Mouse (Mus musculus) limb, embryonic 11.5 days (tissue): ENCODE measurements at regions not wholly inside any gene's neighbourhood (a gene's known extent, or its start where the extent isn't known, plus 50 kb on each side); places are given as distances from the start of the nearest gene placed in this dataset.
A peak's percentile ranks its signal among the peaks of the same experiment; 100 is the strongest.

Source experiments
- ATAC-seq: fragments of 200-750 bp; cut with Nextera tagmentation; 2 replicates; pipeline ENCODE4 v1.8.0; 2017; ENCODE audit warnings: low read depth; ENCODE audit not compliant: insufficient number of reproducible peaks, low FRiP score, low TSS enrichment
- DNase-seq: peaks from one replicate; pipeline ENCODE4 v3.0.0-alpha.2; 2015; ENCODE audit warnings: low spot score
- H3K27ac ChIP-seq: fragments of 300-500 bp; sonication (generic); replicated peaks from 2 replicates; pipeline ENCODE4 v1.5.1; 2014; ENCODE audit warnings: low read depth, mild to moderate bottlenecking, low read length
- H3K27me3 ChIP-seq: fragments of 300-500 bp; sonication (generic); 2 replicates; pipeline ENCODE4 v1.6.1; 2014; ENCODE audit warnings: mild to moderate bottlenecking, low read length, mixed read lengths; ENCODE audit not compliant: control insufficient read depth, insufficient read depth
- H3K36me3 ChIP-seq: fragments of 300-500 bp; sonication (generic); 2 replicates; pipeline ENCODE4 v1.6.1; 2014; ENCODE audit warnings: mild to moderate bottlenecking, low read length, moderate library complexity, mixed read lengths; ENCODE audit not compliant: control insufficient read depth, insufficient read depth
- H3K4me1 ChIP-seq: fragments of 300-500 bp; sonication (generic); 2 replicates; pipeline ENCODE4 v1.6.1; 2014; ENCODE audit warnings: low read length, mixed read lengths; ENCODE audit not compliant: control insufficient read depth, insufficient read depth
- H3K4me2 ChIP-seq: fragments of 300-500 bp; sonication (generic); 2 replicates; pipeline ENCODE4 v1.6.1; 2014; ENCODE audit warnings: low read depth, mild to moderate bottlenecking, moderate library complexity; ENCODE audit not compliant: severe bottlenecking
- H3K4me3 ChIP-seq: fragments of 300-500 bp; sonication (generic); 2 replicates; pipeline ENCODE4 v1.5.1; 2014; ENCODE audit warnings: low read depth, low read length
- H3K9ac ChIP-seq: fragments of 300-500 bp; sonication (generic); 2 replicates; pipeline ENCODE4 v1.6.1; 2014; ENCODE audit warnings: mild to moderate bottlenecking, low read length
- H3K9me3 ChIP-seq: fragments of 300-500 bp; sonication (generic); 2 replicates; pipeline ENCODE4 v1.6.1; 2016; ENCODE audit warnings: low read length; ENCODE audit not compliant: control insufficient read depth
- WGBS: fragments of 180-500 bp; shearing (Covaris S2); extraction: QIAGEN DNeasy Blood & Tissue Kit; methylation state at CpG from one replicate; pipeline ENCODE4 v1.1.7; 2014; 5-methylcytosine and 5-hydroxymethylcytosine counted together

- H3K4me1 ChIP-seq = no peaks in the 10 kb centered on the region
- ATAC-seq (no peak), DNase-seq (no peak)
- H3K27me3 ChIP-seq = no peaks in the 10 kb centered on the region
- no peak overlapping the region for H3K27ac ChIP-seq
- no peak overlapping the region for H3K9ac ChIP-seq
- no peak overlapping the region for H3K4me3 ChIP-seq
- 88% methylated on average over 7 of the region's 7 CpGs for WGBS
- H3K9me3 ChIP-seq = no peaks in the 10 kb centered on the region
- no peaks in the 10 kb centered on the region for H3K36me3 ChIP-seq
- no peak overlapping the region for H3K4me2 ChIP-seq
These were observed 787.3 kb downstream of the Fat4 start for GRCm38 (mm10) chr3:39673997-39674396.

- Histone ChIP-seq H3K9me3 (no peaks in the 10 kb centered on the region), H3K27me3 (no peaks in the 10 kb centered on the region), H3K9ac (no peak overlapping the region), H3K4me1 (no peaks in the 10 kb centered on the region), H3K4me2 (no peak overlapping the region), H3K36me3 (no peaks in the 10 kb centered on the region), H3K4me3 (no peak overlapping the region), H3K27ac (no peak overlapping the region)
- WGBS = 82% methylated on average over 10 of the region's 10 CpGs
- ATAC-seq (no peak), DNase-seq (no peak)
These were observed 788.2 kb downstream of the Fat4 start for GRCm38 (mm10) chr3:39674927-39675326.

GRCm38 (mm10) chr3:39705610-39706009, 818.9 kb downstream of the Fat4 start:
- no peak for DNase-seq
- H3K4me3 ChIP-seq = no peak overlapping the region
- 95% methylated on average over 1 of the region's 1 CpGs for WGBS

GRCm38 (mm10) chr3:39712795-39713709, 818.0 kb upstream of the Intu start:
- H3K4me3 ChIP-seq = no peak overlapping the region
- WGBS = 76% methylated on average over 13 of the region's 13 CpGs
- H3K4me1 ChIP-seq = no peaks in the 10 kb centered on the region
- no peaks in the 10 kb centered on the region for H3K27me3 ChIP-seq
- ATAC-seq (no peak), DNase-seq (no peak)
- H3K36me3 ChIP-seq = no peaks in the 10 kb centered on the region
- no peak overlapping the region for H3K27ac ChIP-seq
- no peaks in the 10 kb centered on the region for H3K9me3 ChIP-seq
- no peak overlapping the region for H3K9ac ChIP-seq
- no peak overlapping the region for H3K4me2 ChIP-seq

More at GRCm38 (mm10) chr3:39705610-39706009, 818.9 kb downstream of the Fat4 start:
- Histone ChIP-seq H3K36me3 (no peaks in the 10 kb centered on the region), H3K27ac (no peak overlapping the region), H3K4me1 (no peaks in the 10 kb centered on the region), H3K9me3 (no peaks in the 10 kb centered on the region), H3K4me2 (no peak overlapping the region), H3K9ac (no peak overlapping the region), H3K27me3 (no peaks in the 10 kb centered on the region)
- ATAC-seq = no peak

GRCm38 (mm10) chr3:39714056-39714592, 817.0 kb upstream of the Intu start:
- no peaks in the 10 kb centered on the region for H3K27me3 ChIP-seq
- H3K9me3 ChIP-seq = no peaks in the 10 kb centered on the region
- ATAC-seq = no peak
- no peak overlapping the region for H3K9ac ChIP-seq
- no peaks in the 10 kb centered on the region for H3K36me3 ChIP-seq
- H3K4me3 ChIP-seq = no peak overlapping the region
- H3K27ac ChIP-seq = no peak overlapping the region
- peak; percentile 49 for DNase-seq
- no peaks in the 10 kb centered on the region for H3K4me1 ChIP-seq
- WGBS = 31% methylated on average over 5 of the region's 5 CpGs
- no peak overlapping the region for H3K4me2 ChIP-seq

- H3K27me3 ChIP-seq = no peaks in the 10 kb centered on the region
- no peak overlapping the region for H3K9ac ChIP-seq
- ATAC-seq (no peak), DNase-seq (no peak)
- no peak overlapping the region for H3K4me2 ChIP-seq
- WGBS = 86% methylated on average over 11 of the region's 11 CpGs
- H3K9me3 ChIP-seq = no peaks in the 10 kb centered on the region
- H3K4me1 ChIP-seq = no peaks in the 10 kb centered on the region
- no peak overlapping the region for H3K4me3 ChIP-seq
- H3K36me3 ChIP-seq = no peaks in the 10 kb centered on the region
- no peak overlapping the region for H3K27ac ChIP-seq
These were observed 812.0 kb upstream of the Intu start for GRCm38 (mm10) chr3:39718946-39719545.

- no peak for ATAC-seq
These were observed 805.3 kb upstream of the Intu start for GRCm38 (mm10) chr3:39725755-39726154.

GRCm38 (mm10) chr3:39736639-39737038, 794.4 kb upstream of the Intu start:
- no peaks in the 10 kb centered on the region for H3K9me3 ChIP-seq
- no peak overlapping the region for H3K27ac ChIP-seq
- ATAC-seq = no peak
- H3K36me3 ChIP-seq = no peaks in the 10 kb centered on the region
- no peak overlapping the region for H3K4me3 ChIP-seq
- DNase-seq = no peak
- no peaks in the 10 kb centered on the region for H3K4me1 ChIP-seq
- 53% methylated on average over 1 of the region's 1 CpGs for WGBS
- no peaks in the 10 kb centered on the region for H3K27me3 ChIP-seq
- H3K4me2 ChIP-seq = no peak overlapping the region
- H3K9ac ChIP-seq = no peak overlapping the region

More at GRCm38 (mm10) chr3:39725755-39726154, 805.3 kb upstream of the Intu start:
- Histone ChIP-seq H3K4me1 (no peaks in the 10 kb centered on the region), H3K36me3 (no peaks in the 10 kb centered on the region), H3K4me3 (no peak overlapping the region), H3K9ac (no peak overlapping the region), H3K27ac (no peak overlapping the region), H3K4me2 (no peak overlapping the region), H3K27me3 (no peaks in the 10 kb centered on the region), H3K9me3 (no peaks in the 10 kb centered on the region)
- no peak for DNase-seq
- WGBS = 62% methylated on average over 3 of the region's 3 CpGs
